Mouse (Mus musculus): ENCODE results near the gene Stra6. TPM values are rescaled to one million over a fixed set of nuclear protein-coding genes. Genes with fewer than 3 reads are reported as not detected.

Gene Stra6
- polyA plus RNA-seq, 2 experiments = 0.07 TPM; not detected in 1

- TF ChIP-seq CTCF (IDR thresholded peaks at IDR 0.05; ENCODE audit: low read depth) = no peak
- TF ChIP-seq EP300 (IDR thresholded peaks at IDR 0.05; ENCODE audit: low read depth) = no peak
These were observed 21.2 kb upstream of the Stra6 start for GRCm38 (mm10) chr9:58042391-58042790.

GRCm38 (mm10) chr9:58043496-58044017 is 20.0 kb upstream of the Stra6 start:
- Histone ChIP-seq H3K36me3 (replicated peaks; ENCODE audit: control insufficient read depth, insufficient read depth, low read depth) (no peaks in the 10 kb centered on the region), H3K27ac (no peak overlapping the region), H3K4me3 (ENCODE audit: insufficient read depth in 1 of 2, low read depth in 2 of 2, low read length in 2 of 2) (no peak overlapping the region), H3K9me3 (ENCODE audit: control insufficient read depth, low read length) (no peaks in the 10 kb centered on the region), H3K27me3 (ENCODE audit: control insufficient read depth, insufficient read depth, low read length) (no peaks in the 10 kb centered on the region), H3K9ac (replicated peaks) (no peak overlapping the region), H3K4me1 (replicated peaks; ENCODE audit: control insufficient read depth in 2 of 2, insufficient read depth in 2 of 2, low read length in 1 of 2) (no peaks in the 10 kb centered on the region), H3K4me2 (ENCODE audit: low read depth) (no peak overlapping the region)
- DNase-seq (ENCODE audit: low read depth in 3 of 3, low spot score in 3 of 3) (no peak), ATAC-seq (ENCODE audit: insufficient read depth) (no peak)
- 62% methylated on average over 10 of the region's 10 CpGs for WGBS (ENCODE audit: insufficient replicate concordance)
- TF ChIP-seq CTCF (IDR thresholded peaks at IDR 0.05; ENCODE audit: low read depth) (no peak), EP300 (IDR thresholded peaks at IDR 0.05; ENCODE audit: low read depth) (no peak)

More at GRCm38 (mm10) chr9:58042391-58042790, 21.2 kb upstream of the Stra6 start:
- Histone ChIP-seq H3K27me3 (ENCODE audit: control insufficient read depth, insufficient read depth, low read length) (no peaks in the 10 kb centered on the region), H3K4me2 (ENCODE audit: low read depth) (no peak overlapping the region), H3K9ac (replicated peaks) (no peak overlapping the region), H3K9me3 (ENCODE audit: control insufficient read depth, low read length) (no peaks in the 10 kb centered on the region), H3K4me1 (replicated peaks; ENCODE audit: control insufficient read depth in 2 of 2, insufficient read depth in 2 of 2, low read length in 1 of 2) (no peaks in the 10 kb centered on the region), H3K27ac (no peak overlapping the region), H3K36me3 (replicated peaks; ENCODE audit: control insufficient read depth, insufficient read depth, low read depth) (no peaks in the 10 kb centered on the region), H3K4me3 (ENCODE audit: insufficient read depth in 1 of 2, low read depth in 2 of 2, low read length in 2 of 2) (no peak overlapping the region)
- DNase-seq (ENCODE audit: low read depth in 3 of 3, low spot score in 3 of 3) (no peak), ATAC-seq (ENCODE audit: insufficient read depth) (no peak)
- 39% methylated on average over 10 of the region's 10 CpGs for WGBS (ENCODE audit: insufficient replicate concordance)

- ATAC-seq (ENCODE audit: insufficient read depth) = no peak
These were observed 18.8 kb upstream of the Stra6 start for GRCm38 (mm10) chr9:58044828-58045227.

GRCm38 (mm10) chr9:58045646-58046045 is 17.9 kb upstream of the Stra6 start:
- TF ChIP-seq CTCF (IDR thresholded peaks at IDR 0.05; ENCODE audit: low read depth) = no peak
- no peak for TF ChIP-seq EP300 (IDR thresholded peaks at IDR 0.05; ENCODE audit: low read depth)
- no peaks in the 10 kb centered on the region for H3K4me1 ChIP-seq (replicated peaks; ENCODE audit: control insufficient read depth in 2 of 2, insufficient read depth in 2 of 2, low read length in 1 of 2)
- H3K4me2 ChIP-seq (ENCODE audit: low read depth) = no peak overlapping the region
- H3K4me3 ChIP-seq (ENCODE audit: insufficient read depth in 1 of 2, low read depth in 2 of 2, low read length in 2 of 2) = no peak overlapping the region
- H3K27ac ChIP-seq = no peak overlapping the region
- WGBS (ENCODE audit: insufficient replicate concordance) = 28% methylated on average over 4 of the region's 4 CpGs
- H3K36me3 ChIP-seq (replicated peaks; ENCODE audit: control insufficient read depth, insufficient read depth, low read depth) = no peaks in the 10 kb centered on the region
- H3K9ac ChIP-seq (replicated peaks) = no peak overlapping the region
- H3K9me3 ChIP-seq (ENCODE audit: control insufficient read depth, low read length) = no peaks in the 10 kb centered on the region
- no peak for ATAC-seq (ENCODE audit: insufficient read depth)
- no peak for DNase-seq (ENCODE audit: low read depth in 3 of 3, low spot score in 3 of 3)
- no peaks in the 10 kb centered on the region for H3K27me3 ChIP-seq (ENCODE audit: control insufficient read depth, insufficient read depth, low read length)

More at GRCm38 (mm10) chr9:58044828-58045227, 18.8 kb upstream of the Stra6 start:
- H3K36me3 ChIP-seq (replicated peaks; ENCODE audit: control insufficient read depth, insufficient read depth, low read depth) = no peaks in the 10 kb centered on the region
- no peak overlapping the region for H3K9ac ChIP-seq (replicated peaks)
- TF ChIP-seq CTCF (IDR thresholded peaks at IDR 0.05; ENCODE audit: low read depth) = no peak
- no peak for TF ChIP-seq EP300 (IDR thresholded peaks at IDR 0.05; ENCODE audit: low read depth)
- no peaks in the 10 kb centered on the region for H3K27me3 ChIP-seq (ENCODE audit: control insufficient read depth, insufficient read depth, low read length)
- WGBS (ENCODE audit: insufficient replicate concordance) = 31% methylated on average over 10 of the region's 10 CpGs
- DNase-seq (ENCODE audit: low read depth in 3 of 3, low spot score in 3 of 3) = no peak
- H3K4me2 ChIP-seq (ENCODE audit: low read depth) = no peak overlapping the region
- no peaks in the 10 kb centered on the region for H3K9me3 ChIP-seq (ENCODE audit: control insufficient read depth, low read length)
- H3K4me3 ChIP-seq (ENCODE audit: insufficient read depth in 1 of 2, low read depth in 2 of 2, low read length in 2 of 2) = no peak overlapping the region
- no peak overlapping the region for H3K27ac ChIP-seq
- H3K4me1 ChIP-seq (replicated peaks; ENCODE audit: control insufficient read depth in 2 of 2, insufficient read depth in 2 of 2, low read length in 1 of 2) = no peaks in the 10 kb centered on the region

GRCm38 (mm10) chr9:58047061-58047460 is 16.5 kb upstream of the Stra6 start:
- TF ChIP-seq CTCF (IDR thresholded peaks at IDR 0.05; ENCODE audit: low read depth) (no peak), EP300 (IDR thresholded peaks at IDR 0.05; ENCODE audit: low read depth) (no peak)
- WGBS (ENCODE audit: insufficient replicate concordance) = 13% methylated on average over 10 of the region's 10 CpGs
- no peaks in the 10 kb centered on the region for H3K9me3 ChIP-seq (ENCODE audit: control insufficient read depth, low read length)
- no peak overlapping the region for H3K4me2 ChIP-seq (ENCODE audit: low read depth)
- ATAC-seq (ENCODE audit: insufficient read depth) (no peak), DNase-seq (ENCODE audit: low read depth in 3 of 3, low spot score in 3 of 3) (no peak)
- H3K36me3 ChIP-seq (replicated peaks; ENCODE audit: control insufficient read depth, insufficient read depth, low read depth) = no peaks in the 10 kb centered on the region
- no peak overlapping the region for H3K4me3 ChIP-seq (ENCODE audit: insufficient read depth in 1 of 2, low read depth in 2 of 2, low read length in 2 of 2)
- no peaks in the 10 kb centered on the region for H3K27me3 ChIP-seq (ENCODE audit: control insufficient read depth, insufficient read depth, low read length)
- H3K9ac ChIP-seq (replicated peaks) = no peak overlapping the region
- H3K4me1 ChIP-seq (replicated peaks; ENCODE audit: control insufficient read depth in 2 of 2, insufficient read depth in 2 of 2, low read length in 1 of 2) = no peaks in the 10 kb centered on the region
- H3K27ac ChIP-seq = no peak overlapping the region

Data from liver, embryonic 14.5 days (tissue).